Mouse (Mus musculus) mouse embryonic stem cell (cell line): ENCODE results near the gene Nup214.
"Not testable (repeated sequence)": the region's sequence is repeated elsewhere in the genome, so short reads cannot be mapped to it uniquely, and the experiment has no call there.

Experiments
- in situ Hi-C, 2 experiments: fragments of 300-500 bp; cut with MboI; formaldehyde crosslinking; loops; 1 replicate in 1 of 2; 3 replicates in 1 of 2; pipeline ENCODE4 v1.14.3; 2019 to 2020; ENCODE audit warnings: low sequenced_read_pairs in 2 of 2, low pct_unique_long_range_greater_than_20kb in 1 of 2, mixed read lengths in 1 of 2; ENCODE audit not compliant: unreplicated experiment in 1 of 2

Gene Nup214

GRCm38 (mm10) chr2:32033436-32033835 is 59.2 kb downstream of the Nup214 start:
- in situ Hi-C loops, result no loop called here

DNA sequence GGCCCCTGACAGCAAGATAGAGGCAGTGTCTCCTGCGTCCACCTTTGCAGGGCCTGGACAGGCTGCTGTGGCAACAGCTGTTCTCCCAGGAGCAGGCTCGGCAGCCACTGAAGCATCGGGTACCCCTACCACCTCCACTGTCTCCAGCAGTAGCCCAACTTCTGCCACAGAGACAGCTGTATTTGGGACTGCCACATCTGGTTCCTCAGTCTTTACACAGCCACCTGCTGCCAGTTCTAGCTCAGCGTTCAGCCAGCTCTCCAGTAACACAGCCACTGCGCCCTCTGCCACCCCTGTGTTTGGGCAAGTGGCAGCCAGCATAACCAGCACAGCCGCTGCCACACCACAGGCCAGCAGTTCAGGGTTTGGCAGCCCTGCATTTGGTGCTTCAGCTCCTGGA is 60.0 kb downstream of the Nup214 start:
- in situ Hi-C loops, result no loop called here

- in situ Hi-C loops, result no loop called here
These were observed 63.1 kb downstream of the Nup214 start for GRCm38 (mm10) chr2:32037279-32037858.

- in situ Hi-C loops, result no loop called here
These were observed 64.4 kb downstream of the Nup214 start for GRCm38 (mm10) chr2:32038661-32039081.

DNA sequence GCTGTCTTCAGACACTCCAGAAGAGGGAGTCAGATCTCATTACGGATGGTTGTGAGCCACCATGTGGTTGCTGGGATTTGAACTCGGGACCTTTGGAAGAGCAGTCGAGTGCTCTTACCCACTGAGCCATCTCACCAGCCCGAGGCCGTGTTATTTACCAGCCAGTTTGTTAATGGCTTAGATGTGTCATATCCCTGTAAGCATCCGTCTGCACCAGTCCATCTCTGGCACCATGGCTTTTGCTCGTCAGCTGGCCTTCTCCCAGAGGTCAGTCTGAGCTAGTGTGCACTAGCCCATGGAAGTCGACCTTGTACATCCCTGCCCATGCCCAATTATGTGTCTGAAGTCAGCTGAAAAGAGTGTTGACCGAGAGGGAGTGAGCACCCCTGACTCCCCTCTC is 66.4 kb downstream of the Nup214 start:
- in situ Hi-C loops, result not testable (repeated sequence)

DNA sequence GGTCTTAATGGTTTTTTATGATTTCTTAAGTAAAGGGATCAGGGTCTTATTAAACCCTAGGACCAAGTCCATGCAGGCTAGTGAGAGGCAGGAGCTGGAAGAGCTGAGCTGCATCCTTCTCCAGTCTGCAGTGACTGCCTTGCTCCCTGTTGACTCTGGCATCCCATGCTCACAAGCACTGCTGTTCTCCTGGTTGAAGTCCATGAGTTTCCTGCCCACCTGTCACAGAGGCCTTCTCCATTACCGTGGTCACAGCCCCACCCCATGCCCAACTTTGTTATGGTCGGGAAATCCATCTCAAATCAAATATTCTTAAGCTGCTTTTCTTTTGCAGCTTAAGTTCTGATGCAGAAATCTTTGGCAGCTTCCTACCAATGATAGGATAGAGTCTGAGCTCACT is 66.9 kb downstream of the Nup214 start:
- in situ Hi-C loops, result no loop called here

- in situ Hi-C loops, result no loop called here
These were observed 69.6 kb downstream of the Nup214 start for GRCm38 (mm10) chr2:32043836-32044235.

DNA sequence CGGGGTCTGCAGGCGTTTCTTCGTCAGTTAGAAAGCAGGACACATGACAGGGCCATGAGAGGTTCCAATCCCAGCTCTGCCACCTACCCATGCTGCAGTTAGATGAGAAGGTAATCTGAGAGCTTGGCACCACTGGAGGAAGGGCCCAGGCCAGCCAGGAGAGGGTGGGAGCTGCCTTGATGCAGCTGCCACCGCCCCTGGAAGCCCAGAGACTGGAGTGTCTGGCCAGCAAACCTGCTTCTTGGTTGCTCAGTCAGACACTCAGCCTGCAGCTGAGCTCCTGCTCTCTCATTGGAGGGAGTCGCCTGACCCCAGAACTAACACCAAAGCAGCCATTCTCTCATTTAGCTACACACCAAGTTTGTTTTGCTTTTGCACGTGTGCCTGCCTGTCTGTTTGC is 71.1 kb downstream of the Nup214 start:
- in situ Hi-C loops, result no loop called here

DNA sequence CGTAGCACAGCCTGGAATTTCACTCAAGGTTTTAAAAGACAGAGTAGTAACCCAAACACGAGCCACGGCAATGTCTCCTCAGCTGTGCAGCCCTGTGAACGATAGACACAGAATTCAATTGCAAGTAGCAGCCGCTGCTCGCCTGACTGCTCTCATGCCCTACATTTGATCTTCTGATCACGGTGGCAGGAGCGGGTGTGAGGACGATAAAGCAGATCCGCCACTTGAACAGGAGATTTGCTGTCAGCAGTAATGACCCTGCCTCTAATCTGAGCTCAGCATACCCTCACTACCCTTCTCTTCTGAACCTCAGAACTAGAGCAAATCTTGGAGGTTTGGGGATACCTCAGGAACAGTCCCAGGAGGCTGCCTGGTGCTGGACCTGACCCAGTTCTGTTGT is 71.8 kb downstream of the Nup214 start:
- in situ Hi-C loops, result no loop called here

GRCm38 (mm10) chr2:32047323-32047722 is 73.1 kb downstream of the Nup214 start:
- in situ Hi-C loops, result no loop called here

- in situ Hi-C loops, result no loop called here
These were observed 77.6 kb downstream of the Nup214 start for GRCm38 (mm10) chr2:32051791-32052190.

GRCm38 (mm10) chr2:32052418-32052817 is 78.2 kb downstream of the Nup214 start:
- in situ Hi-C loops, result no loop called here

GRCm38 (mm10) chr2:32055357-32055965 is 81.2 kb downstream of the Nup214 start:
- in situ Hi-C loops, result no loop called here

- in situ Hi-C loops, result no loop called here
These were observed 82.3 kb downstream of the Nup214 start for GRCm38 (mm10) chr2:32056524-32056923.

- in situ Hi-C loops, result no loop called here
These were observed 83.1 kb downstream of the Nup214 start for GRCm38 (mm10) chr2:32057360-32057759.

GRCm38 (mm10) chr2:32057794-32058193 is 83.6 kb downstream of the Nup214 start:
- in situ Hi-C loops, result no loop called here

- in situ Hi-C loops, result no loop called here
These were observed 84.0 kb downstream of the Nup214 start for GRCm38 (mm10) chr2:32058241-32058640.

DNA sequence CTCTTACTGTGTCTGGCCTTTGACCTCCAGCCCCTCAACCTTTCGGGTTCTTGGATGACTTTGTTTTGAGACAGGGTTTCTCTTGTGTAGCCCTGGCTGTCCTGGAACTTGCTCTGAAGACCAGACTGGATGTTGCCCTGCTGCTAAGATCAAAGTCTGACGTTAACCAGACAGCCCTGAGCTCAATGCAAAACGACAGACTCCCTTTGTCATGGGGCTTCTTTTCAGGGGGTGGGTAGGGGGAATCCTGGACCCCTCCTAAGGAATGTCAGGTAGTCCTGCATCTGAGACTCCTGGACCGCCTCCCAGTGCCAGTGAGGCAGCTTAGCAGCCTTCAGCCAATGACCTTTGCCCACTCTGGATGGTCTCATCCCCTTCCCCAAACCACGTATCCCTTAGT is 84.5 kb downstream of the Nup214 start:
- in situ Hi-C loops, result no loop called here

- in situ Hi-C loops, result no loop called here
These were observed 85.4 kb downstream of the Nup214 start for GRCm38 (mm10) chr2:32059613-32060012.

DNA sequence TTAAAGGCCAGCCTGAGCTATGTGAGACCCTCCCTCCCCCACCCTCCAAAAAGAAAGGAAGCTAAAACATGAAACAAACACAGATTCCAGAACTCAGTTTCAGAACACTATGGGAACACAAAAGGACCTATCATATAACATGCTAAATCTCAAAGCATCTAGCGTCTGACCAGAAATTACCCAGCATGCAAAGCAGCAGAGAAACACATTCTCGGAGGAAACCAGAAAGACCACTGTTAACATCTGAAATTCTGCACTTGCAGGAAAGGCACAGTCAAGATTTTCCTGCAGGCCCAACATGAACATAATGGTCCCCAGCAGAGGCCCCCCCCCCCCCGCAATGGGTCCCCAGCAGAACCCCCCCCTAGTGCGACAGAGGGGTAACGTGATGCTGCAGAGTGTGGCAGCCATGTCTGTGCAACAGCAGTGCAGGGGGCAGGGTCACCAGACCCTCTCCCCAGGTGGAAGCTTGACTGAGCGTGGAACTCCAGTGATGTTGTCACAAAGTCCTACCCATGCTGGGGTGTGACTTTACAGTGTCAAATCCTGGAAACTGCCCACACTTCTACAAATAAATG is 86.1 kb downstream of the Nup214 start:
- in situ Hi-C loops, result no loop called here
